16 mouse cellular contexts compared by ENCODE assay signal in genomic region chr2:134460831-134461230, GRCm38 (mm10).
A peak's percentile ranks its signal among the peaks of the same experiment; 100 is the strongest.
DNase-seq lines count a peak whose midpoint lies in the region; ATAC-seq and TF ChIP-seq lines count a peak whose summit lies in the region.
"Had no signal": no experiment of that assay in that cellular context is flagged by ENCODE, and none has a peak within 500 bp of the region (broad histone marks: within the 10 kb centered on the region; RNA-seq: fewer than 3 reads in every experiment).

No protein-coding gene starts in this region.

- H3K4me2 ChIP-seq in limb, embryonic 14.5 days (replicated peaks; ENCODE audit: low read depth, low read length, severe bottlenecking), result no peak overlapping the region
- H3K4me2 ChIP-seq: embryonic facial prominence, embryonic 15.5 days; heart, embryonic 15.5 days; hindbrain, embryonic 15.5 days; liver, embryonic 15.5 days had no signal

- H3K27me3 ChIP-seq in limb, embryonic 14.5 days (ENCODE audit: control insufficient read depth, insufficient read depth, low read length), result no peaks in the 10 kb centered on the region
- H3K27me3 ChIP-seq in limb, embryonic 10.5 days (ENCODE audit: low read depth, poor library complexity, severe bottlenecking), result no peaks in the 10 kb centered on the region
- H3K27me3 ChIP-seq: embryonic facial prominence, embryonic 15.5 days; heart, embryonic 15.5 days; hindbrain, embryonic 15.5 days; liver, embryonic 15.5 days had no signal

- no peak for ATAC-seq in limb, embryonic 14.5 days (ENCODE audit: low FRiP score, low read depth)
- ATAC-seq in megakaryocyte, adult 5-6 weeks (ENCODE audit: poor library complexity, severe bottlenecking), result peak; percentile 10; the same call in 1 of the 2 replicates

- no peak for TF ChIP-seq CTCF in left cerebral cortex, adult 2 months (IDR thresholded peaks at IDR 0.05)

- H3K9ac ChIP-seq in limb, embryonic 14.5 days (ENCODE audit: low read depth, low read length, severe bottlenecking), result no peak overlapping the region
- H3K9ac ChIP-seq: embryonic facial prominence, embryonic 15.5 days; heart, embryonic 15.5 days; hindbrain, embryonic 15.5 days; liver, embryonic 15.5 days had no signal

- intact Hi-C loops in left cerebral cortex, adult 2 months (cut with DNase I), result no loop called here

- peak; percentile 28 for DNase-seq in adrenal gland, postnatal 14 days
- DNase-seq in adrenal gland, postnatal 4 days (ENCODE audit: low spot score in 2 of 2), result no peak
- peak; percentile 35 for DNase-seq in limb, embryonic 14.5 days (ENCODE audit: low spot score)
- DNase-seq in limb, embryonic 10.5 days (ENCODE audit: low spot score), result no peak
- DNase-seq in brain, adult 2 months (ENCODE audit: low read depth, low spot score), result peak; percentile 21
- DNase-seq in left cerebral cortex, adult 2 months (ENCODE audit: extremely low spot score in 1 of 2, low spot score in 2 of 2), result no peak
- no peak for DNase-seq in thymus, postnatal 10 days (ENCODE audit: low spot score in 2 of 2)
- DNase-seq: cerebellum, postnatal 36 days; kidney, adult 2 months; spleen, adult 18-20 months had no signal

- no peak overlapping the region for H3K4me3 ChIP-seq in limb, embryonic 14.5 days (replicated peaks; ENCODE audit: low read length)
- H3K4me3 ChIP-seq in limb, embryonic 10.5 days, result no peak overlapping the region
- no peak overlapping the region for H3K4me3 ChIP-seq in left cerebral cortex, adult 2 months
- H3K4me3 ChIP-seq: embryonic facial prominence, embryonic 15.5 days; heart, embryonic 15.5 days; hindbrain, embryonic 15.5 days; layer of hippocampus, adult 2 months; liver, embryonic 15.5 days had no signal

- H3K27ac ChIP-seq in limb, embryonic 14.5 days (replicated peaks; ENCODE audit: low read depth, low read length), result 0 out of 2 replicates have a peak overlapping the region, but pooled peaks have one; percentile 40
- no peak overlapping the region for H3K27ac ChIP-seq in limb, embryonic 10.5 days
- no peak overlapping the region for H3K27ac ChIP-seq in left cerebral cortex, adult 2 months
- H3K27ac ChIP-seq: embryonic facial prominence, embryonic 15.5 days; heart, embryonic 15.5 days; hindbrain, embryonic 15.5 days; layer of hippocampus, adult 2 months; liver, embryonic 15.5 days had no signal

- WGBS in limb, embryonic 14.5 days, result 60% methylated on average over 5 of the region's 5 CpGs
- WGBS in limb, embryonic 10.5 days, result 78% methylated on average over 5 of the region's 5 CpGs

- 0 out of 2 replicates have a peak, but pooled peaks cover 4% of the 10 kb centered on the region for H3K4me1 ChIP-seq in limb, embryonic 14.5 days (ENCODE audit: control insufficient read depth, insufficient read depth, low read length)
- H3K4me1 ChIP-seq in limb, embryonic 10.5 days, result 0 out of 2 replicates have a peak, but pooled peaks cover 3% of the 10 kb centered on the region
- H3K4me1 ChIP-seq: heart, embryonic 15.5 days had no signal

- TF ChIP-seq POLR2A in limb, embryonic 14.5 days (IDR thresholded peaks at IDR 0.05; ENCODE audit: borderline replicate concordance, extremely low read depth, insufficient read depth, insufficient read length), result no peak

- no peaks in the 10 kb centered on the region for H3K9me3 ChIP-seq in limb, embryonic 14.5 days (ENCODE audit: control insufficient read depth, low read length)
- no peaks in the 10 kb centered on the region for H3K9me3 ChIP-seq in limb, embryonic 10.5 days (replicated peaks)
- H3K9me3 ChIP-seq: embryonic facial prominence, embryonic 15.5 days; heart, embryonic 15.5 days; hindbrain, embryonic 15.5 days; liver, embryonic 15.5 days had no signal

- no peaks in the 10 kb centered on the region for H3K36me3 ChIP-seq in limb, embryonic 14.5 days (ENCODE audit: control insufficient read depth, insufficient read depth, low read length)
- H3K36me3 ChIP-seq in limb, embryonic 10.5 days, result no peaks in the 10 kb centered on the region
- H3K36me3 ChIP-seq: embryonic facial prominence, embryonic 15.5 days; heart, embryonic 15.5 days; hindbrain, embryonic 15.5 days; liver, embryonic 15.5 days had no signal

Comparison
In these comparisons a context has a peak if more than half of its experiments do, and no peak if none do; other contexts are left out.
1. DNase-seq: peak in adrenal gland, postnatal 14 days (single experiment), limb, embryonic 14.5 days (single experiment) and brain, adult 2 months (single experiment); none in adrenal gland, postnatal 4 days (0 of 2), limb, embryonic 10.5 days (single experiment), left cerebral cortex, adult 2 months (0 of 2) and thymus, postnatal 10 days (0 of 2).